Mouse (Mus musculus): ENCODE data around the gene Gm6401.
"Not testable (repeated sequence)": the region's sequence is repeated elsewhere in the genome, so short reads cannot be mapped to it uniquely, and the experiment has no call there.

Gm6401 gene

GRCm38 (mm10) chr14:41967827-41968226 lies at the start of gene Gm6401:
TSS of gene Gm6401 (minus strand) at chr14:41967927.
- H3K9me3 ChIP-seq (ENCODE audit: low read length); H3K27me3 ChIP-seq (ENCODE audit: insufficient read depth, low read length); H3K36me3 ChIP-seq (ENCODE audit: insufficient read depth, low read length); H3K4me1 ChIP-seq (replicated peaks; ENCODE audit: low read depth, low read length); H3K4me3 ChIP-seq (replicated peaks; ENCODE audit: low read length): not testable (repeated sequence)

GRCm38 (mm10) chr14:41983225-41983624 lies 15.5 kb upstream of the Gm6401 start, which contains the start of gene Gm3543:
TSS of gene Gm3543 (minus strand) at chr14:41983325.
- not testable (repeated sequence) for H3K4me3 ChIP-seq (replicated peaks; ENCODE audit: low read length); H3K36me3 ChIP-seq (ENCODE audit: insufficient read depth, low read length); H3K4me1 ChIP-seq (replicated peaks; ENCODE audit: low read depth, low read length); H3K27me3 ChIP-seq (ENCODE audit: insufficient read depth, low read length); H3K9me3 ChIP-seq (ENCODE audit: low read length)

- not testable (repeated sequence) for H3K9me3 ChIP-seq (ENCODE audit: low read length); H3K27me3 ChIP-seq (ENCODE audit: insufficient read depth, low read length); H3K36me3 ChIP-seq (ENCODE audit: insufficient read depth, low read length); H3K4me1 ChIP-seq (replicated peaks; ENCODE audit: low read depth, low read length); H3K4me3 ChIP-seq (replicated peaks; ENCODE audit: low read length)
These were observed 869 bp upstream of the Gm6401 start for GRCm38 (mm10) chr14:41968596-41968995.

- not testable (repeated sequence) for H3K9me3 ChIP-seq (ENCODE audit: low read length); H3K4me3 ChIP-seq (replicated peaks; ENCODE audit: low read length); H3K36me3 ChIP-seq (ENCODE audit: insufficient read depth, low read length); H3K27me3 ChIP-seq (ENCODE audit: insufficient read depth, low read length); H3K4me1 ChIP-seq (replicated peaks; ENCODE audit: low read depth, low read length)
These were observed 3.6 kb downstream of the Gm6401 start for GRCm38 (mm10) chr14:41964095-41964494.

GRCm38 (mm10) chr14:41943695-41944094 lies 24.0 kb downstream of the Gm6401 start, which contains the start of gene 1700024B05Rik:
TSS of gene 1700024B05Rik (plus strand) at chr14:41943995.
- H3K27me3 ChIP-seq (ENCODE audit: insufficient read depth, low read length); H3K9me3 ChIP-seq (ENCODE audit: low read length); H3K36me3 ChIP-seq (ENCODE audit: insufficient read depth, low read length); H3K4me1 ChIP-seq (replicated peaks; ENCODE audit: low read depth, low read length); H3K4me3 ChIP-seq (replicated peaks; ENCODE audit: low read length): not testable (repeated sequence)

- H3K4me1 ChIP-seq (replicated peaks; ENCODE audit: low read depth, low read length); H3K4me3 ChIP-seq (replicated peaks; ENCODE audit: low read length); H3K9me3 ChIP-seq (ENCODE audit: low read length): not testable (repeated sequence)
These were observed 43.1 kb downstream of the Gm6401 start, which contains the start of gene 1700049E17Rik1 for GRCm38 (mm10) chr14:41924649-41925048. TSS of gene 1700049E17Rik1 (plus strand) at chr14:41924949.

More at GRCm38 (mm10) chr14:41924649-41925048, 43.1 kb downstream of the Gm6401 start, which contains the start of gene 1700049E17Rik1:
- H3K27me3 ChIP-seq (ENCODE audit: insufficient read depth, low read length); H3K36me3 ChIP-seq (ENCODE audit: insufficient read depth, low read length): not testable (repeated sequence)

Data from E14TG2a.4 (cell line).